Mouse (Mus musculus) frontal cortex, postnatal 25 days (tissue): ENCODE measurements around the gene Selenos.

Source experiments
- DNase-seq, 2 experiments: peaks; one replicate each; pipeline ENCODE4 v3.0.0; 2022; ENCODE audit warnings: low spot score in 2 of 2

Gene Selenos

GRCm38 (mm10) chr7:66118796-66119195, 39.3 kb downstream of the Selenos start:
- no peak for DNase-seq

- no peak for DNase-seq
Observed at GRCm38 (mm10) chr7:66120139-66120538, 40.7 kb downstream of the Selenos start.

GRCm38 (mm10) chr7:66120702-66121396, 41.4 kb downstream of the Selenos start:
- no peak for DNase-seq

- no peak for DNase-seq
Observed at GRCm38 (mm10) chr7:66124551-66124968, 45.1 kb downstream of the Selenos start.

- no peak for DNase-seq
Observed at GRCm38 (mm10) chr7:66125368-66125767, 45.9 kb downstream of the Selenos start.

GRCm38 (mm10) chr7:66127951-66128645, 48.6 kb downstream of the Selenos start:
- DNase-seq, result no peak

- no peak for DNase-seq
Observed at GRCm38 (mm10) chr7:66128857-66129256, 49.4 kb downstream of the Selenos start.

GRCm38 (mm10) chr7:66130296-66130695, 50.8 kb downstream of the Selenos start:
- DNase-seq, result no peak

- DNase-seq, result no peak
Observed at GRCm38 (mm10) chr7:66131776-66132421, 52.5 kb downstream of the Selenos start.

- no peak for DNase-seq
Observed at GRCm38 (mm10) chr7:66134154-66134553, 54.7 kb downstream of the Selenos start.

GRCm38 (mm10) chr7:66135644-66136043, 56.2 kb downstream of the Selenos start:
- DNase-seq, result no peak

- no peak for DNase-seq
Observed at GRCm38 (mm10) chr7:66136187-66136586, 56.7 kb downstream of the Selenos start.

GRCm38 (mm10) chr7:66137309-66137708, 57.9 kb downstream of the Selenos start:
- no peak for DNase-seq

GRCm38 (mm10) chr7:66138301-66138700, 58.9 kb downstream of the Selenos start:
- DNase-seq, result no peak

- no peak for DNase-seq
Observed at GRCm38 (mm10) chr7:66138878-66139277, 59.4 kb downstream of the Selenos start.
